Mouse (Mus musculus) embryo, embryonic 11 days (tissue): ENCODE measurements around the gene Plekha6.
"Not testable (repeated sequence)": the region's sequence is repeated elsewhere in the genome, so short reads cannot be mapped to it uniquely, and the experiment has no call there.

ENCODE experiments used
- DNase-seq: peaks from one replicate; pipeline ENCODE4 v3.0.0-alpha.2; 2015

Plekha6 gene

GRCm38 (mm10) chr1:133328896-133329637 is 165.1 kb downstream of the Plekha6 start:
- peak; percentile 51 for DNase-seq

GRCm38 (mm10) chr1:133329638-133329964 is 165.6 kb downstream of the Plekha6 start:
- no peak for DNase-seq

GRCm38 (mm10) chr1:133331142-133331541 is 167.1 kb downstream of the Plekha6 start:
- DNase-seq = no peak

GRCm38 (mm10) chr1:133332656-133333430 is 168.8 kb downstream of the Plekha6 start:
- DNase-seq = no peak

GRCm38 (mm10) chr1:133333937-133334336 is 169.9 kb downstream of the Plekha6 start:
- no peak for DNase-seq

GRCm38 (mm10) chr1:133340403-133340802 is 176.4 kb downstream of the Plekha6 start:
- not testable (repeated sequence) for DNase-seq

GRCm38 (mm10) chr1:133344357-133344756 is 180.3 kb downstream of the Plekha6 start:
- DNase-seq = no peak

- DNase-seq = no peak
Measured at GRCm38 (mm10) chr1:133346531-133346930, 182.5 kb downstream of the Plekha6 start.

GRCm38 (mm10) chr1:133347226-133347625 is 183.2 kb downstream of the Plekha6 start:
- no peak for DNase-seq

- no peak for DNase-seq
Measured at GRCm38 (mm10) chr1:133347693-133348520, 183.9 kb downstream of the Plekha6 start.

- no peak for DNase-seq
Measured at GRCm38 (mm10) chr1:133350210-133350609, 186.2 kb downstream of the Plekha6 start, which contains the start of gene Ren1. Gene Ren1, plus strand, starts transcription at chr1:133350510.

GRCm38 (mm10) chr1:133351762-133352161 is 187.8 kb downstream of the Plekha6 start:
- no peak for DNase-seq
